8 mouse cellular contexts compared by ENCODE assay signal in genomic region chr9:21963417-21963816, GRCm38 (mm10). TPM values are rescaled to one million over a fixed set of nuclear protein-coding genes. Genes with fewer than 3 reads are reported as not detected.
DNase-seq lines count a peak whose midpoint lies in the region; ATAC-seq lines count a peak whose summit lies in the region.

TSS of gene Epor (minus strand) at chr9:21963506.

- no peak within 1 kb of the TSS for H3K27ac ChIP-seq in forebrain, embryonic 15.5 days (replicated peaks)
- no peak within 1 kb of the TSS for H3K27ac ChIP-seq in hindbrain, embryonic 14.5 days
- peak within 1 kb of the TSS; percentile 96 for H3K27ac ChIP-seq in liver, embryonic 15.5 days (replicated peaks)
- no peak within 1 kb of the TSS for H3K27ac ChIP-seq in neural tube, embryonic 13.5 days (replicated peaks)

- no peak for ATAC-seq in forebrain, embryonic 15.5 days (replicated peaks)
- no peak for ATAC-seq in hindbrain, embryonic 14.5 days (ENCODE audit: low FRiP score)
- ATAC-seq in liver, embryonic 15.5 days (ENCODE audit: insufficient read depth) = peak; percentile 65
- ATAC-seq in neural tube, embryonic 13.5 days (ENCODE audit: low read depth) = 0 out of 2 replicates have a peak, but pooled peaks have one; percentile 16

- H3K4me1 ChIP-seq in forebrain, embryonic 15.5 days = peaks cover 20% of the 10 kb centered on the region
- H3K4me1 ChIP-seq in hindbrain, embryonic 14.5 days (replicated peaks; ENCODE audit: control insufficient read depth, insufficient read depth, low read length) = peaks cover 17% of the 10 kb centered on the region
- H3K4me1 ChIP-seq in liver, embryonic 15.5 days (replicated peaks) = peaks cover 48% of the 10 kb centered on the region
- peaks cover 33% of the 10 kb centered on the region for H3K4me1 ChIP-seq in neural tube, embryonic 13.5 days (replicated peaks)

- H3K4me3 ChIP-seq in forebrain, embryonic 15.5 days = peak within 1 kb of the TSS; percentile 39
- peak within 1 kb of the TSS; percentile 34 for H3K4me3 ChIP-seq in hindbrain, embryonic 14.5 days (replicated peaks; ENCODE audit: low read length)
- peak within 1 kb of the TSS; percentile 76 for H3K4me3 ChIP-seq in liver, embryonic 15.5 days (replicated peaks)
- H3K4me3 ChIP-seq in neural tube, embryonic 13.5 days = peak within 1 kb of the TSS; percentile 35

- DNase-seq in 416B (ENCODE audit: low read depth) = peak; percentile 82
- DNase-seq in adrenal gland, postnatal 25 days = peak; percentile 41
- DNase-seq in hindbrain, embryonic 14.5 days (ENCODE audit: low spot score) = no peak
- no peak for DNase-seq in right cerebral cortex, postnatal 25 days
- DNase-seq in right cerebral cortex, adult 18-20 months = no peak

- 20% methylated on average over 8 of the region's 8 CpGs for WGBS in forebrain, embryonic 15.5 days
- 14% methylated on average over 8 of the region's 8 CpGs for WGBS in hindbrain, embryonic 14.5 days
- WGBS in liver, embryonic 15.5 days (ENCODE audit: insufficient replicate concordance) = 5% methylated on average over 8 of the region's 8 CpGs
- WGBS in neural tube, embryonic 13.5 days = 16% methylated on average over 8 of the region's 8 CpGs

- 0 out of 2 replicates have a peak, but pooled peaks cover 3% of the 10 kb centered on the region for H3K36me3 ChIP-seq in forebrain, embryonic 15.5 days
- H3K36me3 ChIP-seq in hindbrain, embryonic 14.5 days (replicated peaks; ENCODE audit: control insufficient read depth, insufficient read depth) = no peaks in the 10 kb centered on the region
- peaks cover 38% of the 10 kb centered on the region for H3K36me3 ChIP-seq in liver, embryonic 15.5 days (replicated peaks)
- H3K36me3 ChIP-seq in neural tube, embryonic 13.5 days = no peaks in the 10 kb centered on the region

- peak within 1 kb of the TSS; percentile 58 for H3K4me2 ChIP-seq in forebrain, embryonic 15.5 days (replicated peaks)
- H3K4me2 ChIP-seq in hindbrain, embryonic 14.5 days (replicated peaks) = peak within 1 kb of the TSS; percentile 70
- peak within 1 kb of the TSS; percentile 89 for H3K4me2 ChIP-seq in liver, embryonic 15.5 days
- peak within 1 kb of the TSS; percentile 61 for H3K4me2 ChIP-seq in neural tube, embryonic 13.5 days

- no peaks in the 10 kb centered on the region for H3K9me3 ChIP-seq in forebrain, embryonic 15.5 days
- H3K9me3 ChIP-seq in hindbrain, embryonic 14.5 days (ENCODE audit: control insufficient read depth, low read length) = no peaks in the 10 kb centered on the region
- no peaks in the 10 kb centered on the region for H3K9me3 ChIP-seq in liver, embryonic 15.5 days (replicated peaks)
- H3K9me3 ChIP-seq in neural tube, embryonic 13.5 days = no peaks in the 10 kb centered on the region

- peaks cover 51% of the 10 kb centered on the region for H3K27me3 ChIP-seq in forebrain, embryonic 15.5 days
- peaks cover 47% of the 10 kb centered on the region for H3K27me3 ChIP-seq in hindbrain, embryonic 14.5 days (ENCODE audit: control insufficient read depth, insufficient read depth, low read length)
- peaks cover 17% of the 10 kb centered on the region; the same call in 1 of the 2 replicates for H3K27me3 ChIP-seq in liver, embryonic 15.5 days
- peaks cover 59% of the 10 kb centered on the region for H3K27me3 ChIP-seq in neural tube, embryonic 13.5 days

- peak within 1 kb of the TSS; percentile 18; the same call in 1 of the 2 replicates for H3K9ac ChIP-seq in forebrain, embryonic 15.5 days (replicated peaks)
- H3K9ac ChIP-seq in hindbrain, embryonic 14.5 days = peak within 1 kb of the TSS; percentile 25; the same call in 1 of the 2 replicates
- H3K9ac ChIP-seq in liver, embryonic 15.5 days = peak within 1 kb of the TSS; percentile 94
- peak within 1 kb of the TSS; percentile 59 for H3K9ac ChIP-seq in neural tube, embryonic 13.5 days

RNA-seq across cellular contexts. Expression of gene Epor, which starts in this region (rescaled TPM):
- 1.6 and 1.8 TPM in 2 replicates for total RNA-seq in adrenal gland, postnatal 25 days (2021)
- polyA plus RNA-seq in forebrain, embryonic 15.5 days (2015; fragmentation: Nextera tagmentation; extraction: Ambion mirVana) = 1.7 and 1.8 TPM in 2 replicates
- polyA plus RNA-seq in hindbrain, embryonic 14.5 days (2014; fragmentation: Nextera tagmentation; extraction: Ambion mirVana) = 1.4 and 2.4 TPM in 2 replicates
- polyA plus RNA-seq in liver, embryonic 15.5 days (2015; fragmentation: Nextera tagmentation; extraction: Ambion mirVana) = 124 and 142 TPM in 2 replicates
- 2.1 and 2.8 TPM in 2 replicates for polyA plus RNA-seq in neural tube, embryonic 13.5 days (2015; fragmentation: Nextera tagmentation; extraction: Ambion mirVana)

Comparison
In these comparisons a context has a peak if more than half of its experiments do, and no peak if none do; other contexts are left out.
1. RNA of gene Epor (polyA plus RNA-seq): 124 to 142 TPM in liver, embryonic 15.5 days; 1.4 to 2.4 TPM in hindbrain, embryonic 14.5 days, 2.1 to 2.8 TPM in neural tube, embryonic 13.5 days and 1.7 to 1.8 TPM in forebrain, embryonic 15.5 days; every median in the first group is over 10 times any median in the second.
2. DNase-seq: peak in 416B (single experiment) and adrenal gland, postnatal 25 days (single experiment); none in hindbrain, embryonic 14.5 days (single experiment), right cerebral cortex, postnatal 25 days (single experiment) and right cerebral cortex, adult 18-20 months (single experiment).
3. ATAC-seq: peak in liver, embryonic 15.5 days (single experiment) and neural tube, embryonic 13.5 days (single experiment); none in forebrain, embryonic 15.5 days (single experiment) and hindbrain, embryonic 14.5 days (single experiment).
4. H3K9ac ChIP-seq: peak in every context shown above with its lines; median percentile 94 in liver, embryonic 15.5 days; 59 in neural tube, embryonic 13.5 days; 25 in hindbrain, embryonic 14.5 days; 18 in forebrain, embryonic 15.5 days.
5. Peak in every context shown above with its lines, with median percentiles within 50 percentile points of each other: H3K4me2 ChIP-seq and H3K4me3 ChIP-seq.